Mouse (Mus musculus): ENCODE measurements around the gene Zfp768.

Gene Zfp768

DNA sequence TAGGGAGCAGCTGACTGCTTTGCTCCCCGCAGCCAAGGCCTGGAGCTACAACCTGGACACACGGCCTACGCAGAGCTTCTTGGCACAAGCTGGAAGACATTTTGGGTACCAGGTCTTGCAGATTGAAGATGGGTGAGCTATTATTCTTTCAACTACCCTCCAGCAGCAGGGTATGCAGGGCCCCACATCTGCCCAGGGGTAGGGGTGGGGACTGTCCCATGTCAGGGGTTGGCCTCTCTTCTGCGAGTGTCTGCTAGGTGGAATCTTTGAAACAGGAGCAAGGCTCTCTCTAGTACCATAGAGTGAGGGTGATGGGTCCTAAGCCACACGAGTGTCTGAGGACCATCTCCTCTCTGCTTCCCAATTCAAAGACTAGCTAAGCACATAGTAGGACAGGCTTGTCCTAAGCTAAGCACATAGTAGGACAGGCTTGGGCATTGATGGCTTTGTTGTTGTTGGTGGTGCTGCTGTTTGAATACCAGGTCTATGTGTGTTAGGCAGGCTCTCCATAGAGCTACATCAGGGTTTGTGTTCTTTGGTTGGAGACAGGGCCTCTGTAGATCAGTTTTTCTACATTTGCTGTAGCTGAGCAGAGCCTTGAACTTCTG lies 47.7 kb downstream of the Zfp768 start:
- DNase-seq (ENCODE audit: low spot score): no peak

DNA sequence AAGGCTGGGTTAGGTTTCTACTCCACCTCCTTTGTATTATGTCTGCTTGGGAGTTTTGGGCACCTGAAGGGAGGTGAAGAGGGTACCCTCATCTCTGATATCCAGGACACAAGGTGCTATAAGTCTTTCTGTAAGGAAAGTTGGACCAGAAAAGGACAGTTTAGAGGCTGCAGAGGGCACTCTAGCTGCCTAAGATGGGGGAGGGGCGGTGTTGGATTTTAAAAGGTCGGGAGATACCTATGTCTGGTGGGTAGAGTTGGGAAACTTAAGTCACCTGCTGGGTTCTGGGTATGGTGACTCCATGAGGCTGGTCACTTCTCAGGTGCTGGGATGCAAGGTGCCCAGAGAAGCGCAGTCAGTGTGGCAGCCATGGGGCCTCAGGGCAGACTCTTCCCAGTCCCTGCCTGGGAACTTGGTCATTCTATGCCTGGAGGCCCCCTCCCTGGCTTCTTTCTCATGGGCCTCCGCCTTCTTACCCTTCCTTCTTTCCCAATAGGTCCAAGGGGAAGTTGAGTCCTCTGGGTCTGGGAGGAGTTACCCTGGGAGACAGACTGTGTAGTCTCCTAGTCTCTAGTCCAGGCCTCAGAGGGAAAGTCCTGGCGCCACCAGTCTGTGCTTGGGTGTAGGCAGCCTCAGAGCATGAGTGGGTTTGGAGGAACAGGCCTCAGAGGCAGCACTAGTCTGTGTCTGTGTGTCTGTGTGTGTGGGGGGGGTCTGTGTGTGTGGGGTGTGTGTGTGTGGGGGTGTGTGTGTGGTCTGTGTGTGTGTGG lies 48.4 kb downstream of the Zfp768 start:
- DNase-seq (ENCODE audit: low spot score): no peak

- no peak for DNase-seq (ENCODE audit: low spot score)
These were observed 49.3 kb downstream of the Zfp768 start, which contains the start of gene Itgal for GRCm38 (mm10) chr7:127296098-127296497. Gene Itgal (plus strand): TSS chr7:127296260.
